Mouse (Mus musculus) embryonic facial prominence, embryonic 13.5 days (tissue): ENCODE measurements around the gene Ikzf1. TPM values are rescaled to one million over a fixed set of nuclear protein-coding genes. Genes with fewer than 3 reads are reported as not detected.

Experiments used
- ATAC-seq: fragments of 200-750 bp; cut with Nextera tagmentation; 2 replicates; pipeline ENCODE4 v1.8.0; 2017; ENCODE audit warnings: low read depth; ENCODE audit not compliant: insufficient number of reproducible peaks, insufficient read depth, low FRiP score, low TSS enrichment
- H3K27ac ChIP-seq: fragments of 300-500 bp; sonication (generic); 2 replicates; pipeline ENCODE4 v1.5.1; 2015; ENCODE audit warnings: moderate library complexity, mild to moderate bottlenecking, inconsistent platforms
- H3K27me3 ChIP-seq: fragments of 300-500 bp; sonication (generic); 2 replicates; pipeline ENCODE4 v1.6.1; 2015; ENCODE audit warnings: mild to moderate bottlenecking, inconsistent platforms
- H3K36me3 ChIP-seq: fragments of 300-500 bp; sonication (generic); 2 replicates; pipeline ENCODE4 v1.6.1; 2015; ENCODE audit warnings: mild to moderate bottlenecking, inconsistent platforms
- H3K4me1 ChIP-seq: fragments of 300-500 bp; sonication (generic); 2 replicates; pipeline ENCODE4 v1.6.1; 2015; ENCODE audit warnings: inconsistent platforms
- H3K4me2 ChIP-seq: fragments of 300-500 bp; sonication (generic); 2 replicates; pipeline ENCODE4 v1.6.1; 2015; ENCODE audit warnings: moderate library complexity, mild to moderate bottlenecking, inconsistent platforms
- H3K4me3 ChIP-seq: fragments of 300-500 bp; sonication (generic); 2 replicates; pipeline ENCODE4 v1.5.1; 2015; ENCODE audit warnings: mild to moderate bottlenecking, inconsistent platforms
- H3K9ac ChIP-seq: fragments of 300-500 bp; sonication (generic); 2 replicates; pipeline ENCODE4 v1.6.1; 2015; ENCODE audit warnings: mild to moderate bottlenecking, inconsistent platforms
- H3K9me3 ChIP-seq: fragments of 300-500 bp; sonication (generic); 2 replicates; pipeline ENCODE4 v1.6.1; 2016; ENCODE audit warnings: inconsistent platforms
- WGBS: fragments of 180-500 bp; shearing (Covaris S2); methylation state at CpG from one replicate; pipeline ENCODE4 v1.1.7; 2015; ENCODE audit warnings: mixed read lengths; 5-methylcytosine and 5-hydroxymethylcytosine counted together
- polyA plus RNA-seq: library from polyadenylated mRNA; unstranded; fragments of >200 nt; fragmentation: Nextera tagmentation; extraction: Ambion mirVana; gene quantifications from 2 replicates; pipeline ENCODE4 v1.2.1, GENCODE M21; 2015

Ikzf1 gene
- polyA plus RNA-seq, 1 experiment from 2014 or later, result 1.8 TPM

GRCm38 (mm10) chr11:11709311-11709710 is 24.5 kb downstream of the Ikzf1 start:
- no peaks in the 10 kb centered on the region for H3K36me3 ChIP-seq
- H3K4me2 ChIP-seq, result no peak overlapping the region
- no peak overlapping the region for H3K27ac ChIP-seq
- WGBS, result 85% methylated on average over 6 of the region's 6 CpGs
- no peak overlapping the region for H3K4me3 ChIP-seq
- H3K9ac ChIP-seq, result no peak overlapping the region
- ATAC-seq, result no peak
- H3K9me3 ChIP-seq, result no peaks in the 10 kb centered on the region
- no peaks in the 10 kb centered on the region for H3K27me3 ChIP-seq
- no peaks in the 10 kb centered on the region for H3K4me1 ChIP-seq

- H3K4me1 ChIP-seq, result no peaks in the 10 kb centered on the region
- no peaks in the 10 kb centered on the region for H3K9me3 ChIP-seq
- no peak overlapping the region for H3K27ac ChIP-seq
- no peak overlapping the region for H3K4me2 ChIP-seq
- no peak overlapping the region for H3K4me3 ChIP-seq
- H3K9ac ChIP-seq, result no peak overlapping the region
- no peaks in the 10 kb centered on the region for H3K27me3 ChIP-seq
- no peak for ATAC-seq
- no peaks in the 10 kb centered on the region for H3K36me3 ChIP-seq
Observed at GRCm38 (mm10) chr11:11710718-11711117, 25.9 kb downstream of the Ikzf1 start.

- no peak overlapping the region for H3K4me2 ChIP-seq
- H3K4me1 ChIP-seq, result no peaks in the 10 kb centered on the region
- no peak for ATAC-seq
- no peaks in the 10 kb centered on the region for H3K27me3 ChIP-seq
- H3K4me3 ChIP-seq, result no peak overlapping the region
- 56% methylated on average over 7 of the region's 7 CpGs for WGBS
- no peaks in the 10 kb centered on the region for H3K9me3 ChIP-seq
- H3K27ac ChIP-seq, result no peak overlapping the region
- no peak overlapping the region for H3K9ac ChIP-seq
- no peaks in the 10 kb centered on the region for H3K36me3 ChIP-seq
Observed at GRCm38 (mm10) chr11:11711748-11712147, 26.9 kb downstream of the Ikzf1 start.

DNA sequence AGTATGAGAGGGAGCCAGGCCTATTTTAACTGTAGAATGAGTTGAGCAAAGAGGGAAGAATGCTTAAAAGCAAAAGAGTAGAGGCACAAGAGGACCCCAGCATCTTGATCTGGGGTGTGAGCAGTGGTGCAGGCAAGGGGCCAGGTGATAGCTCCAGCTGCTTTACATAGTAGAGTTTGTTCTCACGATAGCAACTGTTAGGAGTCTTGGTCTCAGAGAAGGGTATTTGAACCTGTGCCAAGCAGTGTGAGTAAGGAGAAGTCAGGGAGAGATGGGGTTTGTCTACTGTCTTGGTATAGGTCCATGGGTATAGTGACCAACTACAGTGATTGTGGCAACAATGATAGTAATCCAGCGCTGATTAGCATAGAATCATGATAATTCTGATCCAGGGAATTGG is 29.9 kb downstream of the Ikzf1 start:
- no peak for ATAC-seq

GRCm38 (mm10) chr11:11715963-11716691 is 31.3 kb downstream of the Ikzf1 start:
- H3K4me1 ChIP-seq, result no peaks in the 10 kb centered on the region
- H3K4me2 ChIP-seq, result no peak overlapping the region
- ATAC-seq, result no peak
- no peaks in the 10 kb centered on the region for H3K27me3 ChIP-seq
- H3K27ac ChIP-seq, result no peak overlapping the region
- no peak overlapping the region for H3K4me3 ChIP-seq
- H3K9ac ChIP-seq, result no peak overlapping the region
- H3K36me3 ChIP-seq, result no peaks in the 10 kb centered on the region
- 87% methylated on average over 7 of the region's 7 CpGs for WGBS
- H3K9me3 ChIP-seq, result no peaks in the 10 kb centered on the region

More for the DNA sequence above, 29.9 kb downstream of the Ikzf1 start:
- H3K9ac ChIP-seq, result no peak overlapping the region
- 80% methylated on average over 2 of the region's 2 CpGs for WGBS
- no peaks in the 10 kb centered on the region for H3K36me3 ChIP-seq
- no peak overlapping the region for H3K4me2 ChIP-seq
- H3K27me3 ChIP-seq, result no peaks in the 10 kb centered on the region
- no peaks in the 10 kb centered on the region for H3K9me3 ChIP-seq
- H3K4me3 ChIP-seq, result no peak overlapping the region
- no peaks in the 10 kb centered on the region for H3K4me1 ChIP-seq
- no peak overlapping the region for H3K27ac ChIP-seq

- H3K27me3 ChIP-seq, result no peaks in the 10 kb centered on the region
- no peak overlapping the region for H3K4me3 ChIP-seq
- H3K36me3 ChIP-seq, result no peaks in the 10 kb centered on the region
- ATAC-seq, result no peak
- no peak overlapping the region for H3K9ac ChIP-seq
- no peaks in the 10 kb centered on the region for H3K9me3 ChIP-seq
- no peak overlapping the region for H3K4me2 ChIP-seq
- WGBS, result 69% methylated on average over 2 of the region's 2 CpGs
- no peaks in the 10 kb centered on the region for H3K4me1 ChIP-seq
- no peak overlapping the region for H3K27ac ChIP-seq
Observed at GRCm38 (mm10) chr11:11716692-11717037, 31.9 kb downstream of the Ikzf1 start.

GRCm38 (mm10) chr11:11717606-11718167 is 32.9 kb downstream of the Ikzf1 start:
- H3K4me3 ChIP-seq, result no peak overlapping the region

DNA sequence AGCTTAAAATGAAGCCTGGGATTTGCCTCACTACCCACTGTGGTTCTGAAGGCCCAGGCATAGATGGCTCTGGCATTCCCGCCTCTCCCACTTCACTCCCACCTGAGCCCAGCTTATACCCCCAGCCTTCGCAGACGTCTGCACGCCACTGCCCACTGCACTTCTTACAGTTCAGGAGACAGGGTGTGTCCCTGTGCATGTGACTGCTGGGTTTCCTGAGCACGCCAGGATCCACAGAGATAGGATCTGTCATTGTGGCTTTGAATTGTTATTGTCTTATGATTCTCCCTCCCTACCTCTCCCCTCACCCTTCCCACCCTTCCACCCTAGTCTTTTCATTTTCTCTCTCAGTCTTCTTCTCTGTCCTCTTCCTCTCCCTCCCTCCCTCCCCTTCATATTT is 34.9 kb downstream of the Ikzf1 start:
- 85% methylated on average over 5 of the region's 5 CpGs for WGBS
- H3K36me3 ChIP-seq, result no peaks in the 10 kb centered on the region

More at GRCm38 (mm10) chr11:11717606-11718167, 32.9 kb downstream of the Ikzf1 start:
- no peak overlapping the region for H3K4me2 ChIP-seq
- WGBS, result 72% methylated on average over 4 of the region's 4 CpGs
- ATAC-seq, result no peak
- H3K27ac ChIP-seq, result no peak overlapping the region
- H3K36me3 ChIP-seq, result no peaks in the 10 kb centered on the region
- no peak overlapping the region for H3K9ac ChIP-seq
- H3K27me3 ChIP-seq, result no peaks in the 10 kb centered on the region
- no peaks in the 10 kb centered on the region for H3K9me3 ChIP-seq
- H3K4me1 ChIP-seq, result no peaks in the 10 kb centered on the region

GRCm38 (mm10) chr11:11725252-11725875 is 40.6 kb downstream of the Ikzf1 start:
- no peak for ATAC-seq
- no peaks in the 10 kb centered on the region for H3K36me3 ChIP-seq
- H3K27me3 ChIP-seq, result no peaks in the 10 kb centered on the region
- no peak overlapping the region for H3K4me3 ChIP-seq
- WGBS, result 89% methylated on average over 11 of the region's 11 CpGs
- H3K9ac ChIP-seq, result no peak overlapping the region
- no peak overlapping the region for H3K27ac ChIP-seq
- no peak overlapping the region for H3K4me2 ChIP-seq
- H3K4me1 ChIP-seq, result no peaks in the 10 kb centered on the region
- H3K9me3 ChIP-seq, result no peaks in the 10 kb centered on the region

More for the DNA sequence above, 34.9 kb downstream of the Ikzf1 start:
- Histone ChIP-seq H3K9me3 (no peaks in the 10 kb centered on the region), H3K27ac (no peak overlapping the region), H3K9ac (no peak overlapping the region), H3K4me1 (no peaks in the 10 kb centered on the region), H3K4me3 (no peak overlapping the region), H3K4me2 (no peak overlapping the region), H3K27me3 (no peaks in the 10 kb centered on the region)
- no peak for ATAC-seq

GRCm38 (mm10) chr11:11725876-11726525 is 41.2 kb downstream of the Ikzf1 start:
- 86% methylated on average over 5 of the region's 5 CpGs for WGBS
- H3K4me3 ChIP-seq, result no peak overlapping the region
- H3K4me1 ChIP-seq, result no peaks in the 10 kb centered on the region
- no peaks in the 10 kb centered on the region for H3K9me3 ChIP-seq
- H3K9ac ChIP-seq, result no peak overlapping the region
- no peak overlapping the region for H3K4me2 ChIP-seq
- H3K36me3 ChIP-seq, result no peaks in the 10 kb centered on the region
- H3K27ac ChIP-seq, result no peak overlapping the region
- no peak for ATAC-seq
- H3K27me3 ChIP-seq, result no peaks in the 10 kb centered on the region

- 68% methylated on average over 4 of the region's 4 CpGs for WGBS
- no peaks in the 10 kb centered on the region for H3K9me3 ChIP-seq
- ATAC-seq, result no peak
- no peak overlapping the region for H3K9ac ChIP-seq
- H3K4me1 ChIP-seq, result no peaks in the 10 kb centered on the region
- H3K4me2 ChIP-seq, result no peak overlapping the region
- H3K27me3 ChIP-seq, result no peaks in the 10 kb centered on the region
- H3K4me3 ChIP-seq, result no peak overlapping the region
- H3K36me3 ChIP-seq, result no peaks in the 10 kb centered on the region
- H3K27ac ChIP-seq, result no peak overlapping the region
Observed at GRCm38 (mm10) chr11:11726807-11727276, 42.0 kb downstream of the Ikzf1 start.
